Mouse (Mus musculus) right cerebral cortex, postnatal 36 days (tissue): ENCODE results near the gene Ccdc85c.

Experiments
- DNase-seq, 2 experiments: peaks; one replicate each; pipeline ENCODE4 v3.0.0; 2022; ENCODE audit warnings: low spot score in 2 of 2, mixed read lengths in 1 of 2

Gene Ccdc85c

GRCm38 (mm10) chr12:108269699-108270098 lies 5.5 kb downstream of the Ccdc85c start:
- DNase-seq, result no peak

DNA sequence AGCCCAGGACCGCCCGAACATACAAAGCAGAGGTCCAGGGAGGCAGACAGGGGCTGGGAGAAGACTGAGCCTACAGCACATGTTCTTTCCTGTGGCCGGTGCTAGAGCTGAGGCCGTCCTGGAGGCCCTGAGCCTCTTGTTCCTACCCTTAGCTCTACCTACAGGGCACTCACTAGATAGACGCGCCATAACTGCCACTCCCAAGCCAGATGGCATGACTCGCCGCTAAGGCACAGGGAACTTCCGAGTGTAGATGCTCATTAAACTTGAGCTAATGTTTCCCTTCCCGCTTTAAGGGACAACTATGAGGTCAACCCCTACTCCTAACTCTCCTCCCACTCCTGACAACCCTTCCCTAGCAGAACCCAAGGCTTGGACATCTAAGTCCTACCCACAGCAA lies 6.3 kb downstream of the Ccdc85c start:
- no peak for DNase-seq

DNA sequence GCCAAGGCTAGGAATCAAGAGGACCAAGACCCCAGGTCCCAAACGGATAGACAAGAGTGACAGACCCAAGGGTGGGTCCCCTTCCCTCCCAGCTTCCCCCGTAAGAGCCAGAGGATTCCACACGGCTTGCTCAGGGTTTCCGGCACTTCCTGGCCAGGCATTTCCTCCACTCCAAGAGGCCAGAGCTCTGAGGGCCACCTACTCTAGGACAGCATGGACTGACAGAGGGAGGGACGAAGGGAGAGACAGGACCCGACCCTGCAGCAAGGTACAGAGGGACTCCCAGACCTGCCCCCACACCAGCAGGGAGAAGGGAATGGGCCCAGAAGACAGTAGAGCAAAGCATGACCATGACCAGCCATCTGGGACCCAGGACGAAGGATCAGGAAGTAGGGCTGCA lies 7.6 kb downstream of the Ccdc85c start:
- DNase-seq, result no peak

GRCm38 (mm10) chr12:108265831-108266619 lies 9.2 kb downstream of the Ccdc85c start:
- DNase-seq, result peak in 1 of 2 experiments; percentile 36

GRCm38 (mm10) chr12:108264918-108265317 lies 10.3 kb downstream of the Ccdc85c start:
- no peak for DNase-seq

DNA sequence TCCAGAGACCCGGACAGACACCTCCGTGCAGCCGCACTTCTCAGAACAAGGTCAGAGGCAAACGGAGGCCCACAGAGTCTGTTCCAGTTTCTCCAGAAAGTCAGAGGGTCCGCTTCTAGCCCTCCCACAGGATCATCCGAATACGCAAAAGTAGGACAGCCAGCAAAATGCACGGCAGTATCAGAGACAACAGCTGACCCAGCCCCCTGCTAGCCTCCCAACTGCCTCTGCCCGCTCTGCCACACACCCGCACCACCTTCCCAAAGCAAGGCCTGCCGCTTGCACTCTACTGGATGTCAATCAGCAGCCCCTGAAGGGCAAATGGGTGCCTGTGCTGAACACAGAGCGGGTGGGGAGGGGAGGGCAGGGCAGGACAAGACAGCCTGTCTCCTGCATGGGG lies 14.3 kb downstream of the Ccdc85c start:
- DNase-seq, result no peak

DNA sequence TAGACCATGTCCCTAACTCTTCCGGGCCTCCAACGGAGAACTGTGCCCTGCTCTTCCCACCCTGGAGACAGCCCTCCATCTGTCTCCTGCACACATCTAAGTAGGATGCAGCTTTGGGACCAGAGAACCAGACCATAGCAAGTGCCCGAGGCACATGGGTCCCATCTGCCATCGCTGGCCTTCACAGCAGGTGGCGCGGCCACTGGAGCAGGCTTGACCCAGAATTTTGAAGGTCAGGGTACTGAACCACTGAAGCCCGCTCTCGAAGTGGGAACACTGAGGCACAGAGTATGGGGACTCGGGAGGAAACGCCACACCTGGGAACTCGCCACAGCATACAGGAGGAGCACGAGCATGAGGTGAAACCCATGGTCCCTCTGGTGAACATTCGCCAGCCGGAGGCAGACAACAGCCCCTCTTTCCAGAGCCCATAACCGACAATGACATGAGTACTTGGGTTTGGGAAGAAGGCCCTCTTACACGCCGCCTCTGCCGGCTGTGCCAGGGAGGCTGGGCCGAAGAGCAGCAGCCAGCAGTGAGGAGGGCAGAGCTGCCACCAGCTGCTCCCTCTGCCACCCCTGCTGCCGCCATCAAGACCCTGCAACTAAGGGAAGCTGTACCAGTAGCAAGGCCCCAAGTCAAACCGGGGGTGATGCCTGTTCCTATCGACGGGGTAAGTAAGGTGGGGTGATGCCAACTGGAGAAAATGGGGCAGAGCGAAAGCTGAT lies 15.7 kb downstream of the Ccdc85c start:
- no peak for DNase-seq

DNA sequence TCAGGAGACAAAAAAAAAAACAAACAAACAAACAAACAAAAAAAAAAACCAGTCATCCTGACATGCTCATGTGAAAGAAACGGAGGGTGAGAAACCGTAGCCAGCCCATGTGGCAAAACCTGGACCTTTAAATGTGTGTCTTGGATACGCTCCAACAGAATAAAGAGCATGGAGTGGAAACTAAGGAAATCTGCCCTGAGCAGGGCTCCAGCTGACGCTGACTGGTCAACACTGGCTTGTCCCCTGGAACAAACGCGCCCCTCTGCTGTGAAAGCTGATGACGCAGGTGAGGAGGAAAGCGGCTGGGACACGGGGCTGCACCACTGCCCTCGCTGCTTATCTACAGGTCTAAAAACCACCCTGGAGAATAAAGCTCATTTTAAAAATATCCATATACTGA lies 18.5 kb downstream of the Ccdc85c start:
- no peak for DNase-seq

- no peak for DNase-seq
These were observed 19.3 kb downstream of the Ccdc85c start for GRCm38 (mm10) chr12:108255960-108256359.

- peak in 1 of 2 experiments; percentile 34 for DNase-seq
These were observed 19.7 kb downstream of the Ccdc85c start for GRCm38 (mm10) chr12:108255511-108255919.

GRCm38 (mm10) chr12:108253042-108253441 lies 22.2 kb downstream of the Ccdc85c start:
- DNase-seq, result no peak

DNA sequence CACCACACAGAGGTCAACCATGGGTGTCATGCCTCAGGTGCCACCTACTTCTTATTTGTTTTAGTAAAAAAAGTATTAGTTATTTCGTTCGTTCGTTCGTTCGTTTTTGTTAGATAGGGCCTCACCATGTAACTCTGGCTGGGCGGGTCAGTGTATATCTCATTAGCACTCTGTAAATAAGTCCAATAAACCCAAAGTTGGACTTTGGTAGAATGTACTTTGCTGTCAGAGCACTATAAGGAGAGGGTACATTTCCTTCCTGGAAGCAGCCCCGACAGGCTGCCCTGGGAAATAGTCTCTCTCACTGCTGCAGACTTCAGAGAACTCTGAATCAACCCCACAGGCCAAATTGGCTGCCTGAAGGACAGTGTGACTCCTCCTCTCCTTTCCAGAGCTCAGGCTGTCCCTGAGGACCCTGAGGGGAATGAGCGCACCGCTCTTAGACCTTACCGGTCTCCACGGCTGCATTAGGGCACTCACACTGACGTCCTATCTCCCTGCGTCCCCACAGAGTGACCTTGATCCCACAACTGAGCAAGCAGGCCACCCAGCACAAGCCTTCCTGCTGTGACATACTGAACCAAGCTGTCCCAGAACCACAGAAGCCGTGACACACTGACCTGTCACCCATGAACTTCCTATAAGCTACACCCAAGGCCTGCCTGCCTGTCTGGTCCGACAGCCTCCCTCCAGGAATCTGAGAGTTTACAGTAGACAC lies 23.2 kb downstream of the Ccdc85c start:
- DNase-seq, result no peak

DNA sequence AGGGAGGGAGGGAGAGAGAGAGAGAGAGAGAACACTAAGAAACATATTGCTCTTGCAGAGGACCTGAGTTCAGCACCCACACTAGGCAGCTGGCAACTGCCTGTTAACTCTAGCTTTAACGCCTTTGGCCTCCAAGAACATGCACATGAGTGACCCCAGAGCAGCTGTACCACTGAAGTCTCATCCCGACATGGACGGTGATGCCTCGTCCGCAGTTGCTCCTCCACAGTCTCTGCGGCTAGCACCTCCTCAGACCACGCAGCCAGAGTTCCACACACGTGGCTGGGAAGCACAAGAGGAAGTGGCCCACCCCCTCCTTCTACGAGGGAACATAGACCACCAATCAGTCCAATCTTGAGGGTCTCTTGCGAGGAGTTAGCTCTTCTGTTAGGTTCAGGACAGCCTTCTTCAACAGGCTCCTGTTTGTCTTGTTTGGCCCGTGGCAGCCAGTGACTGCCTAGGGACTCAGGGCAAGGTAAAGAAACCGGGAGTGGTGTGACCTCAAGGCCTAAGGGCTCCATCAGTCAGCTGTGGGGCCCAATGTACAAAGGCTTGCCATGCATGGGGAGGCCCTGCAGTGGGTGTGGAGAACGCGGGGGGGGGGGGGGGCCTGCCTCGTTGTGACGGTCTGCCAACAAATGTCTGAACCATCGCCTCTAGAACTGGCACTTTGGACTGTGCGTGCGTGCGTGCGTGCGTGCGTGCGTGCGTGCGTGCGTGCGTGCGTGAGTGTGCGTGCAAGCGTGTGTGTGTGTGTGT lies 24.0 kb downstream of the Ccdc85c start:
- DNase-seq, result no peak

- DNase-seq, result no peak
These were observed 25.7 kb downstream of the Ccdc85c start for GRCm38 (mm10) chr12:108249522-108249921.

DNA sequence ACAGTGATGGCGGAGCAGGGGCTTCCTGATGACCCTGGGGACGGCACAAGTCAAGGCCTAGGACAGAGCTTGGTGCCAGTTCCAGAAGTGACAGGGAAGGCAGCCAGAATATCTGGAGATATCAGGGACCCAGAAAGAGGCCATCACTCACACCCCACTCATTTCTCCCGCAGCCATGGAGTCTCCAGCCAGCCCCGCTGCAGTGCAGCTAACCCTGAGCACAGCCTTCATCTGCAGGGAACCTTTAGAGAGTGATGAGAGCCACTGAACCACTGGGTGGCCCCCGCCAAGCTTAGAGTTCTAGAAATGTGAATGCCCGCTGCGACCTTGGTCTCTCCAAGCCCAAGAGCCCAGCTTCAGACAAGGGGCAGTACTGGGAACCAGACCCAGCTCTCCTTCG lies 26.2 kb downstream of the Ccdc85c start:
- DNase-seq, result no peak

GRCm38 (mm10) chr12:108246759-108247500 lies 28.3 kb downstream of the Ccdc85c start:
- DNase-seq, result no peak

DNA sequence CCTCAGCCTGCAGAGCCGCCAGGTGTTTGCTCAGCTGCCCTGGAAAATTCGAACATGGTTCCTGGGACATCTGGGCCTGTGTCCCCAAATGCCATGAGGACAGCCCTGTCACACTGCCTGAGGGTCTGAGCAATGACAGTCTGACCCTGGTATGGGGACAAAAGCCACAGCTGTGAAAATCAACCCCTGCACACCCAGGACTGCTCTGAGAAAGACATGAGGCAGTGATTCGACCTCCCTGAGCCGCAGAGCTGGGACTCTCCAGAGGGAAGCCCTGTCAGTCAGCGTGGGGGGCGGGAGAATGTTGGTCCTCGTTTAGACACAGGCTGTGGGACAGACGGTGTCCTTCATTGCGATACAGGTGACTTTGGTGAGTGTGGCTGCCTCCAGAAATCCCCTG lies 29.6 kb downstream of the Ccdc85c start:
- DNase-seq, result no peak

DNA sequence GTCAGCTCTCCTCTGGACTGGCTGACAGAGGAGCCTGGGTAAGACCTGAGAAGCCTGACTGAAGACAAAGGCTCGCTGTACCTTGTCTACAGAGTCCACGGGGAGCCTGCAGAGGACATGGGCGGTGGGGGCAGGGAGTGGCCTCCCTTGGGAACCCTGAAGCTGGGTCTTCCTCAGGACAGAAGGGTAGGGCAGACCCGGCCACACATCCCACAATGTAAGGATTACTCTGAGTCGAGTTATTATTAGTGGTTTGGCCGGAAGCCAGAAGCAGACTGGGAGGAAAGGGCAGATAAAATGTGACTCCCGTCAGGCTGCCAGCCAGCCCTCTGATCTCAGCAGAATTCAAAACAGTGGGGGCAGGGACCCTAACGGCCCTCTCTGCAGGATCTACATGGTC lies 30.4 kb downstream of the Ccdc85c start:
- no peak for DNase-seq

DNA sequence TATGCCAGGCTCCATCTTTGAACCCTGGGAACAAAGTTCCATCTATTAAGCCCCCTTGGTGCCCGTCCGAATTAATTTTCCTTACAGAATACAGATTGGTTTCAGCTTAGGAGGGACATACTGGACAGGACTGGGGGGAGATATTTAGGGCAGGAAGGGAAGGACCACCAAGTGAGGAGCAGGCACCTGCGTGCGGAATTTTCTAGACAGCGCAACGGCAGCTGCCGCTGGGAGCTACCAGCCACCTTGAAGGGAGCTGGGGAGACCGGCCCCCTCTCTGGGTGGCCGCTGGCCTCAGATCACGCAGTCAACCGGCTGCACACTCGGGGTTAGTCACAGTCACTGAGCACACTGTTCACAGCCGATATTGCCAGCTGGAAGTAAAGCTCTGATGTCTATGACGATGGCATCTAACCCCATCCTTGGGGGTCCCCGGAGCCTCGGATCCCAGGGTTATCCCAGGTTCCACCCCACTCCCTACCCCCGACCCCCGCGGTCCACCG lies 32.9 kb downstream of the Ccdc85c start:
- no peak for DNase-seq

GRCm38 (mm10) chr12:108241626-108242025 lies 33.6 kb downstream of the Ccdc85c start:
- DNase-seq, result no peak
